Mouse (Mus musculus) hindbrain, embryonic 12.5 days (tissue): ENCODE results near the gene Gm4707. TPM values are rescaled to one million over a fixed set of nuclear protein-coding genes. Genes with fewer than 3 reads are reported as not detected.
"Not testable (repeated sequence)": the region's sequence is repeated elsewhere in the genome, so short reads cannot be mapped to it uniquely, and the experiment has no call there.

Experiments used
- ATAC-seq: fragments of 200-750 bp; cut with Nextera tagmentation; 2 replicates; pipeline ENCODE4 v1.8.0; 2017; ENCODE audit warnings: moderate TSS enrichment; ENCODE audit not compliant: low FRiP score
- H3K27ac ChIP-seq: fragments of 300-500 bp; sonication (generic); 2 replicates; pipeline ENCODE4 v1.5.1; 2016; ENCODE audit warnings: mild to moderate bottlenecking
- H3K27me3 ChIP-seq: fragments of 300-500 bp; sonication (generic); 2 replicates; pipeline ENCODE4 v1.6.1; 2016; ENCODE audit warnings: mild to moderate bottlenecking
- H3K36me3 ChIP-seq: fragments of 300-500 bp; sonication (generic); 2 replicates; pipeline ENCODE4 v1.6.1; 2016; ENCODE audit warnings: mild to moderate bottlenecking
- H3K4me1 ChIP-seq: fragments of 300-500 bp; sonication (generic); 2 replicates; pipeline ENCODE4 v1.6.1; 2016
- H3K4me2 ChIP-seq: fragments of 300-500 bp; sonication (generic); replicated peaks from 2 replicates; pipeline ENCODE4 v1.6.1; 2016; ENCODE audit warnings: mild to moderate bottlenecking
- H3K4me3 ChIP-seq: fragments of 300-500 bp; sonication (generic); 2 replicates; pipeline ENCODE4 v1.5.1; 2016; ENCODE audit warnings: mild to moderate bottlenecking
- H3K9ac ChIP-seq: fragments of 300-500 bp; sonication (generic); 2 replicates; pipeline ENCODE4 v1.6.1; 2016; ENCODE audit warnings: mild to moderate bottlenecking, moderate library complexity
- H3K9me3 ChIP-seq: fragments of 300-500 bp; sonication (generic); replicated peaks from 2 replicates; pipeline ENCODE4 v1.6.1; 2016; ENCODE audit warnings: mild to moderate bottlenecking
- WGBS: fragments of 180-500 bp; shearing (Covaris S2); methylation state at CpG from one replicate; pipeline ENCODE4 v1.1.7; 2016; 5-methylcytosine and 5-hydroxymethylcytosine counted together
- polyA plus RNA-seq: library from polyadenylated mRNA; unstranded; fragments of >200 nt; fragmentation: Nextera tagmentation; extraction: Ambion mirVana; gene quantifications from 2 replicates; pipeline ENCODE4 v1.2.1, GENCODE M21; 2016

Gene Gm4707
- polyA plus RNA-seq, 1 experiment from 2014 or later = 3.4 TPM

- peaks cover 44% of the 10 kb centered on the region for H3K36me3 ChIP-seq
- H3K27ac ChIP-seq, ATAC-seq, H3K4me3 ChIP-seq, H3K9ac ChIP-seq, H3K4me1 ChIP-seq, H3K4me2 ChIP-seq, H3K27me3 ChIP-seq: not testable (repeated sequence)
- H3K9me3 ChIP-seq = peaks cover 14% of the 10 kb centered on the region
- WGBS = 81% methylated on average over 5 of the region's 5 CpGs
These were observed 40.3 kb downstream of the Gm4707 start for GRCm38 (mm10) chr17:71419448-71419847.

- peaks cover 7% of the 10 kb centered on the region for H3K9me3 ChIP-seq
- H3K4me1 ChIP-seq = no peaks in the 10 kb centered on the region
- peaks cover 23% of the 10 kb centered on the region for H3K36me3 ChIP-seq
- no peaks in the 10 kb centered on the region for H3K27me3 ChIP-seq
- 93% methylated on average over 1 of the region's 1 CpGs for WGBS
- H3K27ac ChIP-seq = no peak overlapping the region
- no peak overlapping the region for H3K9ac ChIP-seq
- ATAC-seq = no peak
- no peak overlapping the region for H3K4me2 ChIP-seq
- no peak overlapping the region for H3K4me3 ChIP-seq
These were observed 42.7 kb downstream of the Gm4707 start for GRCm38 (mm10) chr17:71417008-71417407.

Other genes with a start within 250 kb of the Gm4707 start
- gene Emilin2, start 147.9 kb downstream of the Gm4707 start, polyA plus RNA-seq = 9.5 and 9.6 TPM in 2 replicates
- 59.2 and 65.3 TPM in 2 replicates for gene Smchd1, start 15.4 kb upstream of the Gm4707 start, polyA plus RNA-seq
- 32.2 and 33.3 TPM in 2 replicates for gene Ndc80, start 66.9 kb upstream of the Gm4707 start, polyA plus RNA-seq
- 0.99 TPM in 2 replicates for gene Spdya, start 92.1 kb upstream of the Gm4707 start, polyA plus RNA-seq
- gene Wdr43, start 156.0 kb upstream of the Gm4707 start, polyA plus RNA-seq = 66.9 and 67.4 TPM in 2 replicates
- 0.07 and 0.19 TPM in 2 replicates for gene Togaram2, start 213.3 kb upstream of the Gm4707 start, polyA plus RNA-seq